Mouse (Mus musculus) E14TG2a.4 (cell line): ENCODE measurements around the gene Eps8l2.

ENCODE experiments used
- CTCF ChIP-seq: conservative IDR thresholded peaks from 2 replicates; pipeline ENCODE4 v1.5.1; 2014; ENCODE audit warnings: low read length
- POU5F1 ChIP-seq: IDR thresholded peaks from 2 replicates; pipeline ENCODE4 v1.6.1; 2014; ENCODE audit warnings: low read length, borderline replicate concordance

DNA sequence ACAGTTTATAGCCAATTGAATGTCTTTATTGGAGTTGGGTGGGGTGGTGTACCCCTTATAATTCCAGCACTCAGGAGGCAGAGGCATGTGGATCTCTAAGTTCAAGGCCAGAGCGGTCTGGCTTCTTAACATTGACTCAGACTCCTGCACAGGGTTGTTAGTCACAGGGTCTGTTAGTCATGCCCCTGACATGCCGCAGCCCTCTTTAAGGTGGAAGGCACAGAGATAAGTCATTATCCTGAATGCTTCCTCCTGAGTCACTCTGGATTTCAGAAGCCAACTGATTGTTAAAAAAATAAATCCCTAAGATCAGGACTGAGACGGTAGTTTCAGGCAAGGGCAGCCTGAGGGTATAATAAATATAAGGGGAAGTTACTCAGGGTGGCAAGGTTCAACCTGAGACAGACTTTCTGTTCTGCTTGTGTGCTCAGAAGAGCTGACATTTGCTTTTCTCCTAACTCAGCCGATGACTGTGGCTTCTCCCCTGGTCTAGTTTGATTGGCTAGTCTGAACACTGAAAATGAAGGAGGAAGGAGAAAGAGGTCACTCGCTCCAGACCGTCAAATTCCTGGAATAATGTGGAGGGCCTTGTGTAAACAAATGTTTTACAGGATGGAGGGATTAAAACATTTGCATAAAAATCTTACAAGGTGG lies 33.4 kb downstream of the Eps8l2 start:
- TF ChIP-seq CTCF: no peak
- no peak for TF ChIP-seq POU5F1
